Mouse (Mus musculus) granulocyte monocyte progenitor cell, adult 5-6 weeks (primary cell): Measurements from ENCODE around the gene Mtor. TPM values are rescaled to one million over a fixed set of nuclear protein-coding genes. Genes with fewer than 3 reads are reported as not detected.

Experiments
- ATAC-seq: replicated peaks from 2 replicates; pipeline ENCODE4 v1.8.0; 2016; ENCODE audit warnings: mild to moderate bottlenecking, moderate TSS enrichment, inconsistent platforms; ENCODE audit not compliant: poor library complexity, severe bottlenecking
- total RNA-seq, 2 experiments: library from RNA; stranded (forward) in 1 of 2; stranded (reverse) in 1 of 2; fragments of 200-712, 200-1000 nt in 1 of 2; fragments of >200 nt in 1 of 2; fragmentation: Nextera tagmentation in 1 of 2; gene quantifications; 2 replicates each; pipeline ENCODE4 v1.2.3; 2014 to 2017

Mtor gene
- total RNA-seq, 2 experiments from 2014 or later = 17.8 to 25.6 TPM

DNA sequence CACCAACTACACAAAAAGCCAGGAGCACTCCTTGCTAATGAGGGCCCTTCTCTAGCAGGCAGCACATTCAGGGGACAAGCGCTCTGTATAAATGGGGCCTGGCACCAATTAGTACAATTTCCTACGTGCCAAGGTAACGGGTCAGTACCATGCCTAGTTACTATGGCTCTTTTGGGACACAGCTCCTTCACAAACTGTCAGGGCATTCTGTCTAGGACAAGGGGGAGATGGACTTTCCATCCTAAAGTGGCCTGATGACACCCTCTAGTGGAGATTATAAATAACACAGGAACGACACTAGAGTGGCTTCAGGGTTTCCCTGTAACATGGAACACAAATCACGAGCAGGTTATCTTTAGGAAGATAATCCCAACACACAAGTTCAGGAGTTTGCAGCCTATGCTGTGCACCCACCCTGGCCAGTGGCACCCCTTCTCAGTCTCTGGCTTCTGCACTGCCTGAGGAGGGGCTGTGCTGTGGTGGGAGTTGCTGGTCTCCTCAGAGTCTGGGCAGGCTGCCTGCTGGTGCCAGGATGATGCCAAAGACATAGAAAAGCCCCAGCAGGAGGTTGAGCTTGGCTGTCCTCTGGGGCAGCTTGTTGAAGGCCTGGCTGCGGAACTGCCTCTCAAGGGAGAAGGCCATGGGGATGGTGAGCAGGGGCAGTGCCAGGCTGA, 12.6 kb upstream of the Mtor start:
- ATAC-seq = no peak

DNA sequence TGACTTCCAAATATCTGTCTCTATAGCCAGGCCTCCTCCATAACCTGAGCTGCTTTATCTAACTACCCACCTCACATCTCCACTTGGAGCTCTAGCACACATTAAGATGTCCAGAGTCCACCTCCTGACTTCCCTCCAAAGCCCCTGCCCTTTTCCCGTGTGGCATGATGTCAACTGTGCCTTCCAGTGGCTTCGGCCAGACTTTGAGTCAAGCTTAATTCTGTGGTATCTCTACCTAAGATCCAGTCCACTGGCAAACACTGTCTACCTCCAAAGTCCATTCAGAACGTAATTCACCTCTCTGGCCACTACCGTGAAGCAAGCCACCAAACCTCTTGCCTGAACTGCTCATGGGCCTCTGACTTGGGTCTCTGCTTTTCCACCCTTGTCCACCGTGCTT, 6.5 kb upstream of the Mtor start:
- ATAC-seq = no peak

DNA sequence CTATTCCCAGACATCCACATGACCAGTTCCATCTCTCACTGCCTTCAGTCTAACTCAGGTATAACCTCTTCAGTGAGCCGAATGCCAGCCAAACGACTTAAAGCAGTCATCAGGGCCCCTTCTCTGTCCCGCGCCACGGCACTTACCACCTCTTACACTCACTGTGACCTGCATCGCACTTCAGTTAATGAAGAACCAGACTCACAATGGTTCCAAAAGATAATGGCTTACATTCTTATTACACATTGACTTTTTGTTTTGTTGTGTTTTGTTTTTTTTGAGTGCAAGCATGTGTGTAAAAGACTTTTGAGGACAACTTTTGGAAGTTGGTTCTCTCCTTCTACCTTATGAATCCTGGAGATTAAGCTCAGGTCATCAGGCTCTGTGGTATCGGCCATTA, 5.8 kb upstream of the Mtor start:
- ATAC-seq = no peak

DNA sequence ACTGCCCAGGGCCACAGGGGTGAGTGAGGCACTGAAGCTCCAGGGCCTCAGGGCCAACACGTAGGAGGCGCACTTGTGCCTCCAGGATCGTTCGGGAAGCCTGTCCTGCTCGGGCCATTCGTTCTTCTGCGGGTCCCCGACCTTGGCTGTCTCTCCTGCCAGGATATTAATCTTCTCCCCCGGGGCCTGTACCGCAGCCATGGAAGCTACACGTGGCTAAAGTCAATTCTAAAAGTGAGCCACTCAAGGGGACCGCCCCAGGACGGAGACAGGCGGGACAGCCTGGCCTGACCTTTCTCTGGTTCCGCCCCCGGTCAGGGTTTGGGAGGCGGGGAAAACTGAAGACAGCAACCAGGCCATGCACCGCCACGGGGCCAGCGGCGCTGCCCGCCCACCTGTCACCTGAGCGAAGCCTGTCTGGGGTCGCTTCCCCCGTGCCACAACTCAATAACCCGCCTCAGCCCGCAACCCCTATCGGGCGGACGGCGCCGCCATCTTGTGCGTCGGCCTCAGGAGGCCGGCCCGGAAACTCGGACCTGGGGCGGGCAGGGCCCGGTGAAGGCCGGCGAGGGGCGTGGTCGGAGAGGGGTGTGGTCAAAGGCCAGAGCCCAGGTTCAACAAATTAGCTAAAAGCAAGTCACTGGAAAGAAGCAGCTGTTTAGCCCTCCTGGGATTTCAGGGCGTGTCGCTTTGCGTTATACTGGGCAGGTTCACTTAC, 4.0 kb upstream of the Mtor start, which contains the start of gene Ubiad1:
TSS of gene Ubiad1 (minus strand) at position 522 of the 718 bp plus-strand sequence.
- peak; percentile 71 for ATAC-seq

DNA sequence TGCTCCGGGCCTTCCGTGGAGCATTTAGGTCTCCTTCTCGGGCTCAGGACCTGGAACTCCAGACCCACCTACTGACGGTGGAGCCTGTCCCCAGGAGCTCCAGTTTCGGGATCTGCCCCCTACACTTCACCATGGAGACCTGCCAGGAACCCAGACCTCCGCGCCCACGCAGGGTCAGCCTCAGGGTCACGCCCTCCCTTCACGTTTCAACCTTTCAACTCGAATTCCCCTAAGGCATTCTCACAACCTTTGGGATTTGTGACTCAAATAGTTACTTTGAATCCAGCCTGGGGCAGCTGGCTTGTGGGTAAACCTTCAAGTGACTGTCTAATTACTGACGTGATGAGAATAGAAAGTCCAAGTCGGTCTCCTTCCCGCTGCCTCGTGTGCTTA, 438 bp downstream of the Mtor start:
- no peak for ATAC-seq

DNA sequence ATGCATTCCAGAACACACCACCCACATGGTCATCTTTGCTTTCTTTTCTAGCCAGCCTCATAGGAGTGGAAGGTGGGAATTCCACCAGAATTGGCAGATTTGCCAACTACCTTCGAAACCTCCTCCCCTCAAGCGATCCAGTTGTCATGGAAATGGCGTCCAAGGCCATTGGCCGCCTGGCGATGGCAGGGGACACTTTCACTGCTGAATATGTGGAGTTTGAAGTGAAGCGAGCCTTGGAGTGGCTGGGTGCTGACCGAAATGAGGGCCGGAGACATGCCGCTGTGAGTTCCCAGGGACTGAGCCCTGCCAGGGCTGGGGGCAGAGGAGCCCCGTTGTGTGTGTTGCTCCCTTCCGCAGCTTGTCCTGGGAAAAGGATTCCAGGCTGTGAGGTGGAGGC, 5.3 kb downstream of the Mtor start:
- ATAC-seq = no peak

DNA sequence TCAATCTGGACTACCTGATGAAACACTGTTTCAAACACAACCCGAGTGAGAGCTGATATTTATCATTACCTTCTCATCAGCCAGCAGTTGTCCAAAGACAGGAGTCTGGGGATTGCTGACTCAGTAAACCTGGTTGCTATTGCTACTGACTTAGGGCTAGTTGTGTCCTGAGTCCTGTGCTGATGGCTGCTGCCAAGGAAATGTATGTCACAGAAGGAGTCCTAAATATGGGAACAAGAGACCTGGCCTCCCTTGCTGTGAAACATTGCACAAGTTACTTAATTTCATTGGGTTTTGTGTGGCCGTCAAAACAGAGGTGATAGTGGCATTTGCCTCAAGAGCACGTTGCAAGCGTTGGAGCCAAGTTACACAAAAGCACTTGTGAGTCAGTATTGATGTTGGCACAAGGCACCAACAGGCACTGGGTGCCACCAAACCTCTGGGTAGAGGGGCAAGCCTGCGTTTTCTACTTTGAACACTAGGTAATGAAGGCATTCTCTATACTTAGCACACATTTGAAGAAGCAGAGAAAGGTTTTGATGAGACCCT, 7.1 kb downstream of the Mtor start:
- ATAC-seq = no peak

DNA sequence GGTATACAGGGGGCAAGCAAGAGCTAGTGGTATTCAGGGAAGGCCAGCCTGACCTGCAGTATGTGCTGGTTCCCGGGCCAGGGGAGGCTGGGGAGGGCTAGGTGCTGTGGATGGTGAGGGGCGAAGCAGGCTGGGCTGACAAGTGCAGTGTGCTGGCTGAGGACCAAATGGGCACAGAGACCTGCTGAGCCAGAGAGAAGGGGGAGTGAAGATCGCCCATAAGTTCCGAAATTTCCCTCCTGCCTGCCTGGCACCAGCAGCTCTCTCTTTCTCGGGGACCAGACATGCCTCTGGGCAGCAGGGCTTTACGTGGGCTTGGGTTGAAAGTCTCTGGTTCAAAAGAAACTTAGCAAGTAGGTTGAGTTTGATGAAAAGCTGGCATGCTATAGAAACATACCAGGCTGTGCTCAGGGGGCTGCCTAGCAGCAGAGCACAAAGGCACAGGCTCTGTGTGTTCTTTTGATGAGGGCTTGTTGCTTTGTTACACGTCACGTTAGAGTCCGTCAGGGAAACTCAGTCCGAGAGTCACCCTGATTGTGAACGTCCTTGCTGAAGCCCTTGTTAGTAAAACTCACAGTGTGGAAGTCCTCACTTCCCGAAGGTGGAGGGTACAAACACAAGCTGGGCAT, 12.4 kb downstream of the Mtor start:
- ATAC-seq = no peak

DNA sequence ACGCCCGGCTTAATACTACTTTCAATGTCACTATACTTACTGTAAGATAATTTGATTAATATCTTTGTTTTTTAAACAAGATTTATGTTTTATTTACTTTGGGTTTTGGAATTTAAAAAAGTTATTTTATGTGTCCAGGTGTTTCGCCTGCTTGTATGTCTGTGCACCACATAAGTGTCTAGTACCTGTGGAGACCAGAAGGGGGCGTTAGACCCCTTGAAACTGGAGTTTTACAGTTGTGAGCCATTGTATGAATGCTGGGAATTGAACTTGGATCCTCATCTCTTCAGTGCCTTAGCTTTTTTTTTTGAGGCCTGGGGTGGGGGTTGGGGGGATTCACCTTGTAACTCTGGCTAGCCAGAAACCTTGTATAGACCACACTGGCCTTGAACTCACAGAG, 13.4 kb downstream of the Mtor start:
- no peak for ATAC-seq

DNA sequence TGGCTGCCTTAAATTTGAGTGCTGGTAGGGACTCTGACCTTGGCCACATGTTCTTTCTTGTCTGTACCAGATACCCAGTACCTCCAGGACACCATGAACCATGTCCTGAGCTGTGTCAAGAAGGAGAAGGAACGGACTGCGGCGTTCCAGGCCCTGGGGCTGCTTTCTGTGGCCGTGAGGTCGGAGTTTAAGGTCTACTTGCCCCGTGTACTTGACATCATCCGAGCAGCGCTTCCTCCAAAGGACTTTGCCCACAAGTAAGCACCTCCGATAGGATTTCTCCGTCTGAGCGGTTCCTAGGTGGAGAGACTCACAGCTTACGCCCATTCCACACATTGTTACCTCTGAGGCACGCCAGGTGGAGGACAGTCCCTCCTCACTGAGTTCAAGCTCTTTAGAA, 14.3 kb downstream of the Mtor start:
- no peak for ATAC-seq

DNA sequence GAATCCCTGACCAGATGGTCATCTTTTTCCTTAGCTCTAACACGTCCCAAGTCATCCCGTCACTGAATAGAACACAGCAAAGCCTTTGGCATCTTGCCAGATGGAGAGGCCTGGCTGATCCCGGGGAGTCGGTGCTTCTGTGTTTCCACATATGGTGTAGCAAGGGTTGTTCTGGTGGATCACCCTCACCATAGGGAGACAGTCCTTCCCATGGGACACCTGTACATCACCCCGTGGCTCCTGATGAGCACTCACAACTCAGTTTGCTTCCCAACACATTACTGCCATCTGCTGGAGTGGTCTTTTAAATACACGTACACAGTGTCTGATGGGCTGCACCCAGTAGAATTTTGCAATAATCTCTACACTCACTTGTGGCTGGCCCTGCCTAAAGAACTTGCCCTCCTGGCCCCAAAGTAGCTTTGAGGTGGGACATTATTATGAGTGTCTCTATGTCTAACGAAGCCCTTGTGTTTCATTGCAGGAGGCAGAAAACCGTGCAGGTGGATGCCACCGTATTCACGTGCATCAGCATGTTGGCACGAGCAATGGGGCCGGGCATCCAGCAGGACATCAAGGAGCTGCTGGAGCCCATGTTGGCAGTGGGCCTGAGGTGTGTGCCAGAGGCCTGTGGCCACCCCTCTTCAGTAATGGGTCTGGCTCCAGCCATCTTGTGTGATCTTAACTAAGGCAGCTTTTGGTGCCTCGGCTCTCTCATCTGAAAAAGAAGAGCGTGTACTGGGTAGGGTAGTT, 15.0 kb downstream of the Mtor start:
- peak; percentile 75 for ATAC-seq

DNA sequence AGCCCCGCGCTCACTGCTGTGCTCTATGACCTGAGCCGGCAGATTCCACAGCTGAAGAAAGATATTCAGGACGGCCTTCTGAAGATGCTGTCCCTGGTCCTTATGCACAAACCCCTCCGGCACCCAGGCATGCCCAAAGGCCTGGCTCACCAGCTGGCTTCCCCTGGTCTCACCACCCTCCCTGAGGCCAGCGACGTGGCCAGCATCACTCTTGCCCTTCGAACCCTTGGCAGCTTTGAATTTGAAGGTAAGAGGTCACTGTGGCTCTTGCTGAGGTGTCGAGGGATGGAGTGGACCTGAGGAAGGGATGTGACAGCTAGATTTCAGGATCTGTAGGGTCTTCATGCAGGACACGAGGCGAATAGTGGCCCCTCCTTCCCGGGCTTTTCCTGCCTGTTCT, 15.9 kb downstream of the Mtor start:
- ATAC-seq = no peak

DNA sequence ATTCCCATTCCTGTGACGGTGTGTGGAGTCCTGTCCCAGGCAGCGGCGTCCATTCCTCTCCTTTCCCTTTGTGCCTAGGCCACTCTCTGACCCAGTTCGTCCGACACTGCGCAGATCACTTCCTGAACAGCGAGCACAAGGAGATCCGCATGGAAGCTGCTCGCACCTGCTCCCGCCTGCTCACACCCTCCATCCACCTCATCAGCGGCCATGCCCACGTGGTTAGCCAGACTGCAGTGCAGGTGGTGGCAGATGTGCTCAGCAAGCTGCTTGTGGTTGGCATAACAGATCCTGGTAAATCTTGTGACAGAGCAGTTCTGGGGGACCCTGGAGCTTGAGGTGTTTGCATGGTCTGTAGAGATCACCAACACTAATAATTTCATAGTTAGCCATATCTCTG, 16.5 kb downstream of the Mtor start:
- ATAC-seq = no peak

DNA sequence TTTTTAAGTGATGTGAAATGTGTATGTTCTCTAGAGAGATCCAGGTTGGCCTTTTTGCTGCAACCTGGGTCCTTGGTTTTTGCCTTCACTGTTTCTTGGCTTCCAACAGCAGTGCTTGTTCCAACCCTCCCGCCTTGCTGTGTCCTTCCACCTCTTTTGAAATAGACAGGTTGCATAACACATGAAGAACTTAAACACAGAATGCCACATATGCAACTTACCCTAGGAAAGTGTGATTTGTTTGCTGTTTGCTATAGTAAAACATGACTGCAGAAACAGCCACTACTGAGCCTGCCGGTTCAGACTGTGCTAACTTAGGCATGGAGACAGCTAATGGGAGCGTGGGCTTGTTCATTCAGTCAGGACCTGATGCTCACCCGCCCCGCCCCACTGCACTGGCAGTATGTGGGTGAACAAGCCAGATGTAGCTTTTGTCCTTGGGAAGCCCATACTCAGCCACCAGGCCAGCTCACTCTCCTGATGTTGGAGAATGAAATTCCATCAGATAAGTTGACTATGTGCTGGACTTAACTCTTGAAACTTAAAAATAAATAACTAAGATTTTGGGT, 18.2 kb downstream of the Mtor start:
- ATAC-seq = no peak

DNA sequence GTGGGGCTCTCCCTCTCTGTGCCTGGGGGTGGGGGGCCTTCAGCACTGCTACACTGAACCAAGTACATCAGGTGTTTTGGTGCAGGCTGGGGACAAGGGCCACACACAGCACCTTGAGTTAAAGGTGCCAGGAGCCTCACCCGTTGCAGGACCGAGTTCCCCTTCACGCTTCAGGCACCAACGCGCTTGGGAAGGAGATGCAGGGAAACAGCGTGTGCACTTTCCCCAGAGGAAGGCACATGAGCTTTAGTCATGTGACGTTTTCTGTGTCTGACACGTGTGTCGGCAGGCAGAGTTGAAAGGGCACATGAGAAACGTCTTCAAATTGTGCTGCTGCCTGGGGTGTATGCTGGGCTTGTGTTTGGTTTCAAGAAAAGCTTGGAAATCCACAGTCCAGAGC, 20.0 kb downstream of the Mtor start:
- ATAC-seq = no peak

DNA sequence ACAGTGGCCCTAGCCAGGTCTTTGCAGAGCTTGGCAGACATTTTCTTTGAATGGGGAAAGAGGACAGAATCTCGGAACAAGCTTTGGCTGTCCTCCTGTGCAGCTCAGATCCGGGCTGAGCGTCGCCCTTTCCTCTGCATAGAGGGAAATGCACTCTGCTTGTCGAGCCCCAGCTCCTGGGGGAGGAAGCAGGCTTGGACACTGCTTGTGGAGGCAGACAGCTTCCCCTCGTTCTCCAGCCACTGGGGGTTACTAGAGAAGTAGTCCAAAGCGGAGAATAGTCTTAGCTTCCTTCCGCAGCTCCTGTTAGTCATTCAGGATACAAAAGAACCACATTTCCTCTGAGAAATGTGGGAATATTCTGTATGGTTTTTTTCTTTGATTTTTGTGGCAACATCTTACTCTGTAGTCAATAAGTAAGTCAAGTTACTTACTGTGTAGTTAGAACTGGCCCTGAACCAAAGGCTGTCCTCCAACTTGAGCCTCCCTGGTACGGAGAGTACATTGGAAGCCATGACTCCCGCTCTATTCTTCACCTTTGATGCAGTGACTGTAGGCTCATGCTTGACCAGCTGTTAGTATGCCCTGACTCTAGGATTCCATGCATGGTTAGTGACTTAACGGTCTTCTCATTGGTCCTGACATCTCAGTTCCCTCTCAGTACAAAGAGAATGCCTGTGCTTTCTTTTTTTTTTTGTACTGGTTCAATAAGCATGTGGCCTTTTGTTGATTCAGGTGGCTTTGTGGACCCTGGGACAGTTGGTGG, 21.3 kb downstream of the Mtor start:
- ATAC-seq = no peak

DNA sequence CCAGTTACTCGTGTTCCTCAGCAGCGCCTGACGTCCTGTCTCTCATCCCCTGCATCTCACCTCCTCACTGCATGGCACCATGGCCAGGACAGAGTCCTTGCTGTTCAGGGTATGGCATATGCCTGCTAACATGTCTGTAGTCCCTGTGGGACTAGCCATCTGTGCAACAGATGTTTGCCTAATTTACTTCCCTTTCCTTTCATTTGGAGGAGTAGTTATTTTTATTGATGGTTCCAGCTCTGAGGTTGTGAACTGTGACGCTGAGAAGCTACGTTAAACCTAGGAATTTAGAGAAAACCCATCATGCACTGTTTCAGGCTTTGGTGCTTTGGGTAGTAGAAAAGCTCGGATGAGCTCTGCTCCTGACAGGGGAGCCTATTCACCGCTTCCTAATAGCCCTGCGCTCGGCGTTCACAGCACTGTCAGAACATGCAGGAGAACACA, 23.0 kb downstream of the Mtor start:
- ATAC-seq = no peak

DNA sequence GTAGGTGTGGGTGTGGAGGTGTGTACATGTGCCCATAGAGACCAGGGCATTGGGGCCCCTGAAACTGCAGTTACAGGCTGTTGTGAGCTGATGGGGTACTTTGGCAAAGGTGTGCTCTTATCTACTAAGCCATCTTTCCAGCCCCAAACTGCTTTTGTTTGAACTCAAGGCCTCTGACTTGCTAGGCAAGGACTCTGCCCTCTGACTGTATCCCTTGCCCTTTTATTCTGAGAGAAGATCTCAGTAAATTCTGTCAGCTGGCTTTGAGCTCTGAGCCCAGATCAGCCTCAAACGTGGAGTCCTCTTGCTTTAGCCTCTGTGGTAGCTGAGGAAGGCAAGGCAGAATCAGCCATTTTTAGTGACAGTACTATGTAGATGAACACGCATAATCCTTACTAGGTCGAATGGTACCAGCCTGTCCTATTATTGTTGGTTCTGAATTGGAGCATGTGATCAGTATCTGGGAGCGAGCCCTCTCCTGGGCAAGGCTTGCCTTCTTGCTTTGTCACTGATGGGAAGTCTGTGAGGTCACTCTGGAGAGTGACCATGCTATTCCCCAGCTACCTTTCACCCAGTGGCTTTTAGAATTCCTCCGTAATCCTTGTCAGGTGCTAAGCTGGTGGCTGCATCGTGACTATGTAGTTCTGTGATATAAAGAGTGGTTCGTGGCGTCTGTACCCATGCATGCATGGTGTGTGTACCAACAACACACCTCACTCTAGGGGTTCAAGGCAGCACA, 24.2 kb downstream of the Mtor start:
- no peak for ATAC-seq

DNA sequence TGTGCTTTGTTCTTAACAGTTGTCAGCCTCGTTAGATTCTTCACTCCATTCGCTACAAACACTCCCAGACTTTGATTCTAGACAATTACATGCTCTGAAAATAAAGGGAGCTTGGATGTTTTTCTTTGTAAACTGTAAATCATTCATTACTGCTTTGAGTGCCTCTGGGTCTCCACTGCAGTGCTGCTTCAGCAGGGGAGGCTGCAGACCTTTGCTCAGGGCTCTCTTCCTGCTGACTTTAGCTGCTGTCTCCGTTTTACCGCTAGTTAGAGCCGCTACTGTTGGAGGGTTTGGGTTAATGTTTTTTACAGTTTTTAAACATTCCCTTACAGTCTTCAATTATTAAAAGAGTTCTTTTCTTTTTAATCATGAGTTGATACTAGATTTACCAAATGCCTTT, 25.1 kb downstream of the Mtor start:
- ATAC-seq = no peak
